9 mouse cellular contexts compared by ENCODE assay signal in the genomic region with DNA sequence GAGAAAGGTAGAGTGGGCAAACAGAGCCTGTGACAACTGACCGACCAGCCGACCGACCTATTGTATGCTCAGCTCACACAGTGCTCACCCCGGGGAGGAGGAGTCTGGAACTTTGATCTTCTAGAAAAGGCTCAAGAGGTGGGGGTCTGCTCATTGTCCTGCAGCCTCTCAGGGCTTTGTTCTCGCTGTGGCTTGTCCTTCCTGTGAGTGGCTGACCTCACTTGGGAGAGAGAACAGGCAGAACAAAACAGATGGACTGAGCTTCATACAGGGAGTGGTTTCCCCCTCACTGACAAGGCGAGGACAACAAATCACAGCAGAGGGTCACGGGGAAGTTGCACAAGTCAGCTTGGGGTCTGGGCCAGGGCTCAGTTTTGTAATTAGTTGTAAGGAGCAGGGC.
A peak's percentile ranks its signal among the peaks of the same experiment; 100 is the strongest.
DNase-seq lines count a peak whose midpoint lies in the region; ATAC-seq and TF ChIP-seq lines count a peak whose summit lies in the region.
"Had no signal": no experiment of that assay in that cellular context is flagged by ENCODE, and none has a peak within 500 bp of the region (broad histone marks: within the 10 kb centered on the region; RNA-seq: fewer than 3 reads in every experiment).

No protein-coding gene starts in this region.

- no peak overlapping the region for H3K4me3 ChIP-seq in left cerebral cortex, adult 2 months
- no peak overlapping the region for H3K4me3 ChIP-seq in heart, embryonic 10.5 days
- H3K4me3 ChIP-seq in kidney, embryonic 16.5 days (ENCODE audit: low read length) = no peak overlapping the region
- no peak overlapping the region for H3K4me3 ChIP-seq in intestine, postnatal 0 days (ENCODE audit: low read depth, low read length)

- no peak overlapping the region for H3K4me2 ChIP-seq in kidney, embryonic 16.5 days (replicated peaks; ENCODE audit: low read depth, low read length)
- no peak overlapping the region for H3K4me2 ChIP-seq in intestine, postnatal 0 days (replicated peaks; ENCODE audit: low read depth)

- WGBS in heart, embryonic 10.5 days = 11% methylated on average over 7 of the region's 7 CpGs
- WGBS in kidney, embryonic 16.5 days = 17% methylated on average over 7 of the region's 7 CpGs
- WGBS in intestine, postnatal 0 days = 31% methylated on average over 7 of the region's 7 CpGs

- no peak for TF ChIP-seq CTCF in left cerebral cortex, adult 2 months (IDR thresholded peaks at IDR 0.05)
- no peak for TF ChIP-seq CTCF in intestine, postnatal 0 days (IDR thresholded peaks at IDR 0.05; ENCODE audit: low read depth)

- H3K36me3 ChIP-seq in heart, embryonic 10.5 days = no peaks in the 10 kb centered on the region
- no peaks in the 10 kb centered on the region for H3K36me3 ChIP-seq in kidney, embryonic 16.5 days (ENCODE audit: insufficient read depth, low read length)
- H3K36me3 ChIP-seq in intestine, postnatal 0 days (ENCODE audit: control insufficient read depth, insufficient read depth) = no peaks in the 10 kb centered on the region
- H3K36me3 ChIP-seq: G1E had no signal

- H3K4me1 ChIP-seq in heart, embryonic 10.5 days = peaks cover 58% of the 10 kb centered on the region
- H3K4me1 ChIP-seq in kidney, embryonic 16.5 days (ENCODE audit: insufficient read depth, low read length) = peaks cover 26% of the 10 kb centered on the region
- H3K4me1 ChIP-seq in intestine, postnatal 0 days (replicated peaks; ENCODE audit: control insufficient read depth, insufficient read depth, low read length) = no peaks in the 10 kb centered on the region; the same call in 1 of the 2 replicates

- DNase-seq in left cerebral cortex, adult 2 months (ENCODE audit: extremely low spot score in 1 of 2, low spot score in 2 of 2) = no peak
- DNase-seq in left cerebral cortex, postnatal 14 days (ENCODE audit: low spot score in 2 of 2) = no peak
- peak; percentile 90 for DNase-seq in heart, embryonic 10.5 days (ENCODE audit: low spot score)
- DNase-seq in mesoderm, embryonic 11.5 days (ENCODE audit: low read depth, low spot score) = peak; percentile 44
- no peak for DNase-seq in right cerebral cortex, postnatal 36 days (ENCODE audit: low spot score in 2 of 2)
- DNase-seq in cerebellum, adult 9-11 months = no peak

- intact Hi-C loops in left cerebral cortex, adult 2 months (cut with DNase I) = loop anchor here (5.0 kb wide), 1 partner anchor 91 kb away; a partner anchor contains a TSS
- intact Hi-C loops in left cerebral cortex, postnatal 14 days (cut with DNase I) = loop anchor here (5.0 kb wide), 1 partner anchor 91 kb away; a partner anchor contains a TSS

- peak; percentile 64 for ATAC-seq in kidney, embryonic 16.5 days (ENCODE audit: low FRiP score, low TSS enrichment)
- no peak for ATAC-seq in intestine, postnatal 0 days

- peak overlapping the region; percentile 50; the same call in 1 of the 2 replicates for H3K27ac ChIP-seq in left cerebral cortex, adult 2 months
- peak overlapping the region; percentile 80 for H3K27ac ChIP-seq in heart, embryonic 10.5 days
- H3K27ac ChIP-seq in kidney, embryonic 16.5 days (ENCODE audit: low read length) = peak overlapping the region; percentile 36; the same call in 1 of the 2 replicates
- no peak overlapping the region for H3K27ac ChIP-seq in intestine, postnatal 0 days (ENCODE audit: low read depth, low read length)

- H3K9ac ChIP-seq in kidney, embryonic 16.5 days (replicated peaks; ENCODE audit: low read length) = no peak overlapping the region
- H3K9ac ChIP-seq in intestine, postnatal 0 days (ENCODE audit: low read depth, low read length) = no peak overlapping the region

- H3K9me3 ChIP-seq in heart, embryonic 10.5 days = no peaks in the 10 kb centered on the region
- H3K9me3 ChIP-seq in kidney, embryonic 16.5 days (ENCODE audit: low read length) = no peaks in the 10 kb centered on the region
- H3K9me3 ChIP-seq in intestine, postnatal 0 days (ENCODE audit: control insufficient read depth) = no peaks in the 10 kb centered on the region
- H3K9me3 ChIP-seq: G1E had no signal

- no peaks in the 10 kb centered on the region for H3K27me3 ChIP-seq in heart, embryonic 10.5 days (ENCODE audit: insufficient read depth, poor library complexity, severe bottlenecking)
- no peaks in the 10 kb centered on the region for H3K27me3 ChIP-seq in kidney, embryonic 16.5 days (ENCODE audit: insufficient read depth, low read length)
- no peaks in the 10 kb centered on the region for H3K27me3 ChIP-seq in intestine, postnatal 0 days (replicated peaks; ENCODE audit: control insufficient read depth, insufficient read depth, low read length)

Comparison
In these comparisons a context has a peak if more than half of its experiments do, and no peak if none do; other contexts are left out.
1. DNase-seq: peak in heart, embryonic 10.5 days (single experiment) and mesoderm, embryonic 11.5 days (single experiment); none in left cerebral cortex, adult 2 months (0 of 2), left cerebral cortex, postnatal 14 days (0 of 2), right cerebral cortex, postnatal 36 days (0 of 2) and cerebellum, adult 9-11 months (single experiment).